Mouse (Mus musculus) left cerebral cortex, adult 8-10 months (tissue): ENCODE results near the gene Cog4. TPM values are rescaled to one million over a fixed set of nuclear protein-coding genes. Genes with fewer than 3 reads are reported as not detected.
A peak's percentile ranks its signal among the peaks of the same experiment; 100 is the strongest.
"Not testable (repeated sequence)": the region's sequence is repeated elsewhere in the genome, so short reads cannot be mapped to it uniquely, and the experiment has no call there.

ENCODE experiments used
- DNase-seq, 2 experiments: peaks; one replicate each; pipeline ENCODE4 v3.0.0; 2022; ENCODE audit warnings: low spot score in 2 of 2
- total RNA-seq, 4 experiments: library from RNA; stranded (reverse); gene quantifications; 2 replicates each; pipeline ENCODE4 v1.2.4; 2022

Cog4 gene
- total RNA-seq, 4 experiments from 2014 or later, result 50.2 to 56.8 (median 54.5) TPM

- no peak for DNase-seq
These were observed 42.5 kb downstream of the Cog4 start for GRCm38 (mm10) chr8:110888860-110889259.

- no peak for DNase-seq
These were observed 43.6 kb downstream of the Cog4 start for GRCm38 (mm10) chr8:110889904-110890470.

- DNase-seq, result no peak
These were observed 45.6 kb downstream of the Cog4 start for GRCm38 (mm10) chr8:110892040-110892439.

DNA sequence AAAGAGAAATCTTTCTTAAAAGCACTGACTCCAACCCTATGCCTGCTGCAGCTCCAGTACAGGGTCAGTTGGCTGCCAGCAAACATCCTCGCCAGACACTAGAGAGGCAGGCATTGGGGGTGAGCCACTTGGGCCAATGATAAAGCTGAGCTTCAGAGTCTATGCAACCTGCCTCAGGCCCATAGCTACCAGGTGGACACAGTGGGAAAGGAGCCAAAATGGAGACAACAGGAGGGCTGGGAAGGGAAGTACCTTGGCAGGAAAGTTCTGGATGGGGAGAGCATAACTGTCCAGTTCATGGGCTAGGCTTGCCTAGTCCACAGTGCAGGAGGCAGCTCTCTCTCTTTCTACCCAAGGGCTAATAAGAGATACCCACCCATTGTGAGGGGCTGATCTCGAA, 46.5 kb downstream of the Cog4 start:
- no peak for DNase-seq

DNA sequence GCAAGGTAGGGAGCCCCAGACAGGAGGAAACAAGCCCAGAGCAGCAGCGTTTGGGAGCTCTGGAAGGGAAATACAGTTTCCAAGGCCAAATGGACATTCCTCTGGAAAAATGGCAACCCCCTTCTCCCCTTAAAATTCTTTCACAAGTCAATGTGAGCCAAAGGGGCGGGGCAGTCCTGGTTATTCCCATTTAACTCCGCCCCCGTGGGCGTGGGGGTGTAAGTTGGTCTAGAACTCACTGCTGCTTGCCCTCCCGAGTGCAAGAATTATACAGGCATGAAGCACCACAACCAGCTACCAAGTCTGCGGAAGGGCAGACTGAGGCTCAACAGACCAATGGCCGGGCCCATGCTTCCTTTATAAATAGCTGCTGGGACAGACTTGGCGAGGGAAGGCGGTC, 48.5 kb downstream of the Cog4 start:
- no peak for DNase-seq

DNA sequence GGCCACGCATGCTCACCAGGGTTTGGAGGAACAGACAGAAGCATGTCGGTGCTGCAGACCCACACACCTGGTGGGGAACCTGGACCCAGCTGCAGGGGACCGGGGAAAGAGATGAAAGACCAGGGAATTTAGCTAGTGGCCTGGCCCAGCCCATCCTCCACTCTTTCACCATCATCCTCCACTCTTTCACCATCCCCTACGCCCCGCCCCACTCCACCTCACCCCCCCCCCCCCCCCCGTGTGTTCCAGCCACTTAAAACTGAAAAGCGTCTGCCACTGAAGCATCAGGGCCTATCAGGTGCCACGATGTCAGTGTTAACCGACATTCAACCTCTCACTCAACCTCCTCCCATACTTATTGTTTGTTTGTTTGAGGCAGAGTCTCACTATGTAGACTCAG, 48.9 kb downstream of the Cog4 start:
- DNase-seq, result no peak

DNA sequence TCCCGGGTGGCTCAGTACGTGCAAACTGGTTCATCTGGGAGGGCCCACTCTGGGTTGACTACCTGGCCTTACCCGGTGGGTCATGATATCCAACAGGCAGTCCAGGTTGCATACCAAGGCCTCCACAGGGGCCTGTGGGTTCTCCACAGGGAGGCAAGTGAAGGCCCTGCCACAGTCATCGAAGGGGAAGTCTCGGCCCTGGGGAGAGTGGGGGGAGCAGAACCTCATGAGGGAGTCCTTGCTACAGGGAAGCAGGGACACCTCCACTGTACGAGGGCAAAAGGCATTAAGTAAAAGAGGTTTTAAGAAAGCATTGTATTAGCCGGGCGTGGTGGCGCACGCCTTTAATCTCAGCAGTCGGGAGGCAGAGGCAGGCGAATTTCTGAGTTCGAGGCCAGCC, 49.4 kb downstream of the Cog4 start:
- DNase-seq, result no peak

DNA sequence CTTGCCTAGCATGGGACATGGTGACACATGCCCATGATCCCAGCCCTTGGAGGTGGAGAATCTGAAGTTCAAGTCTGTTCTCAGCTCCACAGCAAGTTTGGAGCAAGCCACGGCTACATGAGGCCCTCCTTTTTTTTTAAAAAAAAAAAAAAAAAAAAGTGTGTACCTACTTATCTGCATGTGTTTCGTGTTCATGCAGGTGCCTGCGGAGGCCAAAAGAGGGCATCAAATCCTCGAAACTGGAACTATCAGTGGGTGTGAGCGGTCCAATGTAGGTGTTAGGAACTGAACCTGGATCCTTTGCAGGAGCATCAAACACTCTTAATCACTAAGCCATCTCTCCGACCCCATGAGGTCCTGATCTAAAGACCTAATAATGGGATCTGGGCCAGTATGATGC, 51.1 kb downstream of the Cog4 start:
- DNase-seq, result no peak

- no peak for DNase-seq
These were observed 54.7 kb downstream of the Cog4 start for GRCm38 (mm10) chr8:110901056-110901455.

GRCm38 (mm10) chr8:110901839-110902578, 55.6 kb downstream of the Cog4 start, which contains the start of gene Fuk:
TSS of gene Fuk (minus strand) at chr8:110902488.
- DNase-seq, result peak; percentile 68 to 77

DNA sequence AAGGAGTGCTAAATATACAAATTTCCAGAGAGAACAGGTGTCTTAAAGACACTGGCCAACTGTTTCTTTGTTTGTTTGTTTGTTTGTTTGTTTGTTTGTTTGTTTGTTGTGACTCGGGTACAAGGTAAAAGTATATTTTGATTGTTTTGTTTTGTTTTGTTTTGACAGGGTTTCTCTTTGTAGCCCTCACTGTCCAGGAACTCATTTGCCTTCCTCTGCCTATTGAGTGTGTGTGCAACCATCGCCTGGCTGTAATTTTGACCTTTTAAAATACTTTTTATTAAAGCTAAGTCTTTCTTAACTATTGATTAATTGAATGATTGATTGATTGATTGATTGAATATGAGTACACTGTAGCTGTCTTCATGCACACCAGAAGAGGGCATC, 56.2 kb downstream of the Cog4 start:
- DNase-seq, result no peak

- no peak for DNase-seq
These were observed 59.0 kb downstream of the Cog4 start for GRCm38 (mm10) chr8:110905404-110905803.

- DNase-seq, result no peak
These were observed 60.3 kb downstream of the Cog4 start for GRCm38 (mm10) chr8:110906682-110907081.

DNA sequence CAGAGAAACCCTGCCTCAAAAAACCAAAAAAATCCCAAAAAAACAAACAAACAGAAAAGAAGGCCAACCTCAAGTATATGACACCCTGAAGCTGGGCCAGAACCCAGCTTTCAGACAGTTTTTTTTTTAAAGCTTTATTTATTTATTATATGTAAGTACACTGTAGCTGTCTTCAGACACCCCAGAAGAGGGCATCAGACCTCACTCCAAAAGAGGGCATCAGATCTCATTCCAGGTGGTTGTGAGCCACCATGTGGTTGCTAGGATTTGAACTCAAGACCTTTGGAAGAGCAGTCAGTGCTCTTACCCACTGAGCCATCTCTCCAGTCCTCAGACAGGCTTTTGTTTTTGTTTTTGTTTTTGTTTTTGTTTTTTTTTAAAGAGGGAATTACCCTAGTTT, 63.5 kb downstream of the Cog4 start:
- not testable (repeated sequence) for DNase-seq

DNA sequence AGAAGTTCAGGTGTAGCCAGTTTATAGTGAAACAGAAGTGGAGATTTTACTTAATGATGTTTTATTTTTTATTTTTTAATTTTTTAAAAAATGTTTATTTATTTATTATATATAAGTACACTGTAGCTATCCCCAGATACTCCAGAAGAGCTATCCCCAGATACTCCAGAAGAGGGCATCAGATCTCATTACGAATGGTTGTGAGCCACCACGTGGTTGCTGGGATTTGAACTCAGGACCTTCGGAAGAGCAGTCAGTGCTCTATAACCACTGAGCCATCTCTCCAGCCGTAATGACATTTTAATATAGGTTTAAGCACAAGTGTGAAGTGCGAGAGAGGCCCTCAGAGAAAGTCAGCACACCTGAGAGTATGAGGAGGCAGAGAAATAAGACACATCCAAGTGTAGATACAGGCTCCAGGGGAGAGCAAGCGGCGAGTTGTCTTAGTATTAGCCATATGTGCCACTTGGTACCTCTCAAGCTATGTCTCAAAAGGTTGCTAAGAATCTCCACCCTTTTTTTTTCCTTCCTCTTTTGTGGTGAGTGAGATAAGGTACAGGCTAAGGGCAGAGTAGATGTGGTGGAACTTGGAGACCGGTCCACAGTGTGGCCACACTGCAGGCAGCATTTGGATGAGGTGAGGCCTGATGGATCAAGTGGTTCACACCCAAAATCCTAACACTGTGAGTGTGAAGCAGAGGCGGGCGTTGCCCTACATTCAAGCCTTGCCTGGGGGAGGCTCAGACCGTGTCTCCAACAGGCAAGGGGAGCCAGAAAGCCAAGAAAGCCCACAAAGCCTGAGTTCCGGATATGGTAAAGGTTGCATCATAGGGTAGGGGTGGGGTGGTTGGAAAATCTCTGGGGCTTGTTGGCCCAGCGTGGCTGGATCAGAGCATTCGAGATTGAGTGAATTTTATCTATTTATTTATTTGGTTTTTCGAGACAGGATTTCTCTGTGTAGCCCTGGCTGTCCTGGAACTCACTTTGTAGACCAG, 65.5 kb downstream of the Cog4 start:
- no peak for DNase-seq

DNA sequence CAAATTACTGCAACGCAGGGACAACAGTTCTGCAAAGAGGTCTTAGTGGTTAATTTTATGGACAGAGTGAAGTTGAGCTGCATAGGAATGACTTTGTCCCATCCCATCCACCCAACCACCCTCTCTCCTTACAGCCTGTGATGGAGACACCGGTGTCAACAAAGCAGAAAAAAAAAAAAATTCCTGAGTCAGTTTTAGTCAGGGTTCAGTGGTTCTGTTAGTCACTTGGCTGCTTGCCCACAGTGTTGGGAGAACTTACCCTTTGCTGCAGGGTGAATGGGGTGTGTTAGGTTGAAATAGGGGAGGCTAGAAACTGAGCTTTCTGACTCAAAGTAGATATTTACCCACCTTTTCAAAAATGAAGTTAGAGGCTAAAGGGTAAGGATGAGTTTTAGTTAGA, 71.0 kb downstream of the Cog4 start:
- no peak for DNase-seq

GRCm38 (mm10) chr8:110918027-110918426, 71.6 kb downstream of the Cog4 start:
- no peak for DNase-seq

DNA sequence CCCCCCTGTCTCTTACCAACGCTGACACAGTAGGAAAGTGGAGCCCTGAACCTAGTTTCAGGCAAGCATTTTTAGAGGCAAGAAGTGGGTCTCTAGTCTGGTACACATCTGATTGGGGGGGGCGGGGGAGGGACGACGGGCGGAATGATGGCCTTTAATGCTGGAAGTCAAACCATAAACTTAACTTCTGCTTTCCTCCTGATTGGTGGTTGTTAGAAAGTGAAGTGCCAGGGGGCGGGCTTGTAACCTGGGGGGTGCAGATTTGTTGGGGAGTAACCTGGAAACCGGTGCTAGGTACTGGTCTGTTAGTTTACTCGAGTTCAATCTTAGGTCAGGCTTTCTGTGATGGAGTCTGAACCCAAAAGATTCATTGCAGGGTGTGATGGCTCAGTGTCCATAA, 72.1 kb downstream of the Cog4 start:
- DNase-seq, result no peak

DNA sequence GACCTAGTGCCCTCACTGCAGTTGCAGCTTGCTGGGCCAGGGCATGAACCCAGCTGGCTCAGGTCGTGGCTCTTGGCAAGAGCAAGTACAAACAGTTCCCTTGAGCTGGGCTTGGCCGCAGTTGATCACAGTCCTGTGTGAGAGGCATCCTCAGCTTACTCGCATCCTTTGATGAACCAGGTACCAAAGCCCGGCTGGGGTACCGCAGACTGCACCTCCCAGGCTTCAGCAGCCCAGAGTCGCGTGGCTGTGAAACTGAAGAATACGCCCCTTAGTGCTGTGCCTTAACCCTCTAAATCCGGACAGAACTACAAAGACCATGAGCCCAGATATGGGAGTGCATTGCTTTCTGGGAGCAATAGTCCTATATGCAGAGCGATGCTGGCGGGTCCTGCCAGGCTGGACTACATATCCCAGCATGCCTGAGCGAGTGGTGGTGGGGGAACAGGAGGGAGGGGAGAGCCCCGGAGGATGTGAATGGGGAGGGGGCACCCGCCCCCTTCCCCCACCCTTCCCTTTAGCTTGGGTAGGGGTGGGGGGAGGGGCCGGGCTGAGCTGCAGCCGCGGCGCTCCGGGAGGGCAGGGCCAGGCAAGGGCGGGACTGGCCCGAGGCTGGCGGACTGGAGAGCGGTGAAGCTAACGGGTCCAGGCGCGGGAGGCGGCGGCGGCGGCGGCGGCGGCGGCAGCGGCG, 73.1 kb downstream of the Cog4 start, which contains the start of gene St3gal2:
TSS of gene St3gal2 (plus strand) at position 582 of the 691 bp plus-strand sequence.
- peak; percentile 66 to 96 for DNase-seq

DNA sequence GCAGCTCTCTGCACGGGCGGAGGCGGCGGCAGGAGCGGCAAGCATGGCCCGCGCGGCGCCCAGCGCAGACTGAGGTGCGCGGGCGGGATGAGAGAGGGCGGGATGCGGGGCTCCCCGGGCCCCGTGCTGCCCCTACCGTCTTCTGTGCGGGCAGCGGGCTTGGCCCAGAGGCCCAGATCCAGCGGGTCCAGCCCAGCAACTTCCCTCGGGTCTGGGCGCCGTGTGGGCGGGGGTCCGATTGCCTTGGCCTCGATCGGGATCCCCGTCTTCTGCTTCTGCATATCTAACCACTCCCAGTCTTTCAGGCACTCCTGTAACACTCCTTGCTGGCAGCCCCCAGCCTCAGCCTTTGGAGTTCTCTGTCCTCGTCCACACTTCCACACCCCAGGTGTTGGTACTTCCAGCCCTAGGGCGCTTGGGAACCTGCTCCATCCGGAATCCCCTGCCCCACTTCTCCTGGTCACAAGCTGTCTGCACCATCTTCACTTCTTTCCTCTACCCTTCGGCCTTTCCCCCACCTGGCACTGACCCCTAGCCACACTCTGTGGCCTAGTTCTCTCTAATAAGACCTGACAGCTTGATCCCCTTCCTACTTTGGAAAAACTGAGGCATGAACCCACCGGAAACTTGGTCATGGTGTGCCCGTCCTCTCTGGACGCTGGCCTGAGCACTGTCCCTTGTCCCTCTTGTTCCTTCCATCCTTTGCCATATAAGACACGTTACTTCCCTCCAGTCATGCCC, 73.8 kb downstream of the Cog4 start:
- peak; percentile 53 to 61 for DNase-seq
